Mouse (Mus musculus): ENCODE measurements around the gene Olfr959. TPM values are rescaled to one million over a fixed set of nuclear protein-coding genes. Genes with fewer than 3 reads are reported as not detected.

Gene Olfr959
- not detected for polyA plus RNA-seq (2017; shearing (Covaris generic))

GRCm38 (mm10) chr9:39575469-39575868 is at the start of gene Olfr959:
Gene Olfr959, minus strand, starts transcription at chr9:39575569.

GRCm38 (mm10) chr9:39621073-39621472 is 45.7 kb upstream of the Olfr959 start, which contains the start of gene Olfr960:
Gene Olfr960, plus strand, starts transcription at chr9:39621373.

DNA sequence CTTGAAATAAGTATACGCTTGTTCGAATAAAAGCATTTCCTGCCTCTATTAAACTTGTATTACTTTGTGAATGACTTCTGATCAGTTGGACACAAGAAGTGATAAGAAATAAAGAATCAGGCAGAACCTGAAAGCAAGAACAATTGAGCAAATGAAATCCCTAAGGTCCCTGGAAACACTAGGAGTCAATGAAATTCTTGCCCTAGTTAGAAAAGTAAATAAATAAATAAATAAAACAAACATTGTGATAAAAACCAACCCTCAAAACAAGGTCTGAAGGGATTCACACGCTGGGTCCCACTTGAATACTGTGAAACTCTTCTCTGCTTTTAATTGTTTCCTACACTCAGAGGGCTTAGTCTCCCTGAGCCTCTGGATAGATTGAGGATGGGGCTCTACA is 35.0 kb upstream of the Olfr959 start, which contains the start of gene Olfr148:
Gene Olfr148, plus strand, starts transcription at position 301 of the 400 bp plus-strand sequence.

DNA sequence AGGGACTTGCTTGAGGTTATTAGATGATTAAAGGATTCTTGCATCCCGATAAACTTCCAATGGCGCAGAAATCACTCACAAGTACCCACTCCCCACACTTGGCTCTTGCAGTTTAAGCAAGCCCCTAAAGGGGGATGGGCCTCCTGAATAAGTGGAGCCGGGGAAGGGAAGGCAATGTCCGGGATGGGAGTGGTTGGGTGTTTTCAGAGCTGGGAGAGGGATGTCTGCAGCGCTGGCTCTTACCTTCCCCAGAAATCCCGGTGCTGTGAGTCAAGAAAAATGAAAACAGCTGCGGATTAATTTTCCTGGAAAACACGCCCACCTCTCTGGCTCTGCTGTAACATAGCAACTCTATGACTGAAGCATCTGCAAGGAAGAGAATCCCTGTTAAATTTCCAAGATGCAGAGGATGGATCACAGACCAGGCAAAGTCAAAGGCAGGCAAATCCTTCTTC is 28.7 kb upstream of the Olfr959 start, which contains the start of gene AW551984:
Gene AW551984, minus strand, starts transcription at position 405 of the 455 bp plus-strand sequence.

DNA sequence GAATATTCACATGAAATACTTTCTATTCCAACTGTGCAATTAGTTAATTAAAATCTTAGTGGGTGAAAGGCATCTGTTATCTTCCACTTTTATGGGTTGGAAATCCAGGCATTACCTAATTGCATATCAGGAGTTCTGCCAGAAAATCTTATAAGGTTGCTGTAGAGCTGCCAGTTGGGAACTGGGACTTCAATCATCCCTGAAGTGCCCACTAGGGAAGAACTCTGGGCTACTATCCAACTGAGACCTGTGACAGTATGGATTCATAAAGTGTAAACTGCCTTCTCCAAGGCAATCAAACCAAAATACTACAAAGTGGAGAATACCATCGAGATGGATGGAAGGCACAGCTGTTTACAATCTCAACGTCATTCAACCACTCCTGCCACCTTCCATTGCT is 21.4 kb downstream of the Olfr959 start, which contains the start of gene Olfr958:
Gene Olfr958, minus strand, starts transcription at position 109 of the 400 bp plus-strand sequence.

Other genes starting within 250 kb of the Olfr959 start
- gene Olfr948, start 249.5 kb downstream of the Olfr959 start, polyA plus RNA-seq (2017; shearing (Covaris generic)): not detected
- not detected for gene Olfr951, start 188.2 kb downstream of the Olfr959 start, polyA plus RNA-seq (2017; shearing (Covaris generic))
- gene Olfr952, start 148.4 kb downstream of the Olfr959 start, polyA plus RNA-seq (2017; shearing (Covaris generic)): not detected
- gene Olfr954, start 118.9 kb downstream of the Olfr959 start, polyA plus RNA-seq (2017; shearing (Covaris generic)): not detected
- not detected for gene Olfr955, start 103.6 kb downstream of the Olfr959 start, polyA plus RNA-seq (2017; shearing (Covaris generic))
- gene Olfr44, start 81.6 kb downstream of the Olfr959 start, polyA plus RNA-seq (2017; shearing (Covaris generic)): not detected
- not detected for gene Olfr957, start 59.8 kb downstream of the Olfr959 start, polyA plus RNA-seq (2017; shearing (Covaris generic))
- not detected for gene Olfr958, start 21.5 kb downstream of the Olfr959 start, polyA plus RNA-seq (2017; shearing (Covaris generic))
- under 1 TPM; 0.08 to 0.60 TPM for gene AW551984, start 28.8 kb upstream of the Olfr959 start, polyA plus RNA-seq (2017; shearing (Covaris generic))
- not detected for gene Olfr148, start 35.1 kb upstream of the Olfr959 start, polyA plus RNA-seq (2017; shearing (Covaris generic))
- gene Olfr960, start 45.8 kb upstream of the Olfr959 start, polyA plus RNA-seq (2017; shearing (Covaris generic)): not detected
- under 1 TPM in 1 of 2 experiments, not detected in 1; 0.52 TPM for gene Olfr961, start 69.5 kb upstream of the Olfr959 start, polyA plus RNA-seq (2017; shearing (Covaris generic))
- gene Olfr963, start 91.6 kb upstream of the Olfr959 start, polyA plus RNA-seq (2017; shearing (Covaris generic)): not detected
- gene Olfr149, start 131.5 kb upstream of the Olfr959 start, polyA plus RNA-seq (2017; shearing (Covaris generic)): not detected
- under 1 TPM in 1 of 2 experiments, not detected in 1; 0.12 TPM for gene Olfr965, start 135.8 kb upstream of the Olfr959 start, polyA plus RNA-seq (2017; shearing (Covaris generic))
- under 1 TPM in 1 of 2 experiments, not detected in 1; 0.17 TPM for gene Olfr150, start 155.4 kb upstream of the Olfr959 start, polyA plus RNA-seq (2017; shearing (Covaris generic))
- under 1 TPM in 1 of 2 experiments, not detected in 1; 0.15 TPM for gene Olfr967, start 170.7 kb upstream of the Olfr959 start, polyA plus RNA-seq (2017; shearing (Covaris generic))
- under 1 TPM in 1 of 2 experiments, not detected in 1; 0.45 TPM for gene Olfr968, start 207.7 kb upstream of the Olfr959 start, polyA plus RNA-seq (2017; shearing (Covaris generic))
- under 1 TPM in 1 of 2 experiments, not detected in 1; 0.39 TPM for gene Olfr969, start 215.4 kb upstream of the Olfr959 start, polyA plus RNA-seq (2017; shearing (Covaris generic))
- not detected for gene Olfr970, start 233.3 kb upstream of the Olfr959 start, polyA plus RNA-seq (2017; shearing (Covaris generic))